28 mouse cellular contexts compared by ENCODE assay signal in the genomic region with DNA sequence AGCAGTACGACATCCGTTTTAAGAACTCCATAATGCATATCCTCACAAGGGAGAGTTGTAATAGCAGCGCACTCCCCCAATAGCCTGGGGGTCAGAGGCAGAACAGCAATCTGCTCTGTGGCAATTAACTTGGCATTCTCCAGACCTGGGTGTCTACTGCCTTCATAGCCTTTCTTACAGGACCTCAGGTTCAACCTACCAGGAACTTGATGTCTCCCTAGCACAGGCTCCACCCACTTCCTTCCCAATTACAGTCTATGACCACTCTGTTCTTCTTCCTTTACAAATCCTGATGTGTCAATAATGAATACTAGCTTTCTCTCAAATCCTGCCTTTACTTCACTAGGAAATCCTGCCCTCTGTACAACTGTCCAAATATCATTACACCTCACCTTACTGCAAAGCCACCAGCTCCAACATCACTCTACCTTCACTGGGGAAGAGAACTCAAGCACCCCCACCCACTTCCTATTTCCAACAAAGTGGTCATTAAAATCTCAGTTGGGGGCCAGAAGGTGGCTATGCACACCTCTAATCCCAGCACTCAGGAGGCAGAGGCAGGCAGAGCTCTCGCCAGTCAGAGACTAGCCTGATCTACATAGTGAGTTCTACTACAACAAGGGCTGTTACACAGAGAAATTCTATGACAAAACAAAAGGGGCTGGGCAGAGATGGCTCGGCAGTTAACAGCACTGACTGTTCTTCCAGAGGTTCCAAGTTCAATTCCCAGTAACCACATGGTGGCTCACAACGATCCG.
A peak's percentile ranks its signal among the peaks of the same experiment; 100 is the strongest.
DNase-seq lines count a peak whose midpoint lies in the region; ATAC-seq and TF ChIP-seq lines count a peak whose summit lies in the region.
"Had no signal": no experiment of that assay in that cellular context is flagged by ENCODE, and none has a peak within 500 bp of the region (broad histone marks: within the 10 kb centered on the region; RNA-seq: fewer than 3 reads in every experiment).

No protein-coding gene starts in this region.

- no peaks in the 10 kb centered on the region for H3K27me3 ChIP-seq in intestine, embryonic 15.5 days (replicated peaks)
- H3K27me3 ChIP-seq in intestine, embryonic 16.5 days (replicated peaks; ENCODE audit: control insufficient read depth, insufficient read depth, low read length), result no peaks in the 10 kb centered on the region
- no peaks in the 10 kb centered on the region for H3K27me3 ChIP-seq in hindbrain, embryonic 11.5 days (ENCODE audit: control insufficient read depth, insufficient read depth, low read length)
- no peaks in the 10 kb centered on the region for H3K27me3 ChIP-seq in thymus, adult 2 months (ENCODE audit: control insufficient read depth, insufficient read depth, low read length)
- H3K27me3 ChIP-seq: CH12.LX; forebrain, embryonic 12.5 days; forebrain, embryonic 15.5 days; heart, embryonic 12.5 days; heart, embryonic 15.5 days; hindbrain, embryonic 15.5 days had no signal

- 0 out of 2 replicates have a peak, but pooled peaks have one; percentile 31 for ATAC-seq in intestine, embryonic 15.5 days
- ATAC-seq in intestine, embryonic 16.5 days, result no peak
- peak; percentile 42 for ATAC-seq in common myeloid progenitor, adult 5-6 weeks (replicated peaks; ENCODE audit: low read depth, poor library complexity, severe bottlenecking)
- peak; percentile 82 for ATAC-seq in granulocyte monocyte progenitor cell, adult 5-6 weeks (replicated peaks; ENCODE audit: poor library complexity, severe bottlenecking)
- peak; percentile 48 for ATAC-seq in megakaryocyte progenitor cell, adult 5-6 weeks (replicated peaks; ENCODE audit: poor library complexity)
- ATAC-seq in hindbrain, embryonic 11.5 days (ENCODE audit: low FRiP score), result no peak
- ATAC-seq: forebrain, embryonic 15.5 days had no signal

- WGBS in intestine, embryonic 15.5 days, result 86% methylated on average over 7 of the region's 7 CpGs
- 88% methylated on average over 7 of the region's 7 CpGs for WGBS in intestine, embryonic 16.5 days
- 90% methylated on average over 7 of the region's 7 CpGs for WGBS in hindbrain, embryonic 11.5 days
- WGBS in thymus, adult 2 months, result 97% methylated on average over 7 of the region's 7 CpGs

- H3K27ac ChIP-seq in intestine, embryonic 15.5 days, result no peak overlapping the region
- H3K27ac ChIP-seq in intestine, embryonic 16.5 days (ENCODE audit: low read length), result no peak overlapping the region
- H3K27ac ChIP-seq in hindbrain, embryonic 11.5 days (ENCODE audit: low read depth, low read length), result no peak overlapping the region
- H3K27ac ChIP-seq in thymus, adult 2 months (ENCODE audit: control insufficient read depth, insufficient read depth, low read length), result no peak overlapping the region
- H3K27ac ChIP-seq: forebrain, embryonic 12.5 days; forebrain, embryonic 15.5 days; heart, embryonic 15.5 days; hindbrain, embryonic 10.5 days; hindbrain, embryonic 15.5 days had no signal

- peaks cover 10% of the 10 kb centered on the region for H3K4me1 ChIP-seq in intestine, embryonic 15.5 days (replicated peaks)
- peaks cover 18% of the 10 kb centered on the region for H3K4me1 ChIP-seq in intestine, embryonic 16.5 days (ENCODE audit: control insufficient read depth, insufficient read depth, low read length)
- 0 out of 2 replicates have a peak, but pooled peaks cover 2% of the 10 kb centered on the region for H3K4me1 ChIP-seq in hindbrain, embryonic 11.5 days (replicated peaks; ENCODE audit: control insufficient read depth, insufficient read depth, low read length)
- H3K4me1 ChIP-seq in thymus, adult 2 months (replicated peaks; ENCODE audit: control insufficient read depth, insufficient read depth, low read length), result peaks cover 11% of the 10 kb centered on the region
- H3K4me1 ChIP-seq: forebrain, embryonic 15.5 days had no signal

- no peak overlapping the region for H3K4me3 ChIP-seq in intestine, embryonic 15.5 days (replicated peaks)
- H3K4me3 ChIP-seq in intestine, embryonic 16.5 days (ENCODE audit: low read length), result no peak overlapping the region
- no peak overlapping the region for H3K4me3 ChIP-seq in hindbrain, embryonic 11.5 days (ENCODE audit: low read depth, low read length)
- H3K4me3 ChIP-seq in thymus, adult 2 months (ENCODE audit: control insufficient read depth, insufficient read depth, low read length), result no peak overlapping the region
- H3K4me3 ChIP-seq: forebrain, embryonic 12.5 days; forebrain, embryonic 15.5 days; gastrocnemius, adult 2 months; heart, embryonic 12.5 days; heart, embryonic 15.5 days; hindbrain, embryonic 10.5 days; hindbrain, embryonic 15.5 days had no signal

- no peaks in the 10 kb centered on the region for H3K36me3 ChIP-seq in intestine, embryonic 15.5 days
- H3K36me3 ChIP-seq in intestine, embryonic 16.5 days (ENCODE audit: control insufficient read depth, insufficient read depth, low read length), result 0 out of 2 replicates have a peak, but pooled peaks cover 2% of the 10 kb centered on the region
- H3K36me3 ChIP-seq in hindbrain, embryonic 11.5 days (ENCODE audit: control insufficient read depth, insufficient read depth, low read length), result no peaks in the 10 kb centered on the region
- H3K36me3 ChIP-seq in thymus, adult 2 months (ENCODE audit: control insufficient read depth, insufficient read depth, low read length), result no peaks in the 10 kb centered on the region
- H3K36me3 ChIP-seq: forebrain, embryonic 15.5 days; heart, embryonic 12.5 days; heart, embryonic 15.5 days; hindbrain, embryonic 15.5 days had no signal

- no peak overlapping the region for H3K9ac ChIP-seq in intestine, embryonic 15.5 days
- H3K9ac ChIP-seq in intestine, embryonic 16.5 days (ENCODE audit: low read depth, low read length), result no peak overlapping the region
- no peak overlapping the region for H3K9ac ChIP-seq in hindbrain, embryonic 11.5 days (ENCODE audit: low read depth, low read length)
- H3K9ac ChIP-seq: forebrain, embryonic 12.5 days; forebrain, embryonic 15.5 days; heart, embryonic 12.5 days; heart, embryonic 15.5 days; hindbrain, embryonic 15.5 days had no signal

- no peak for DNase-seq in hindbrain, embryonic 11.5 days (ENCODE audit: low spot score)
- DNase-seq in thymus, adult 2 months, result no peak
- no peak for DNase-seq in T-cell, adult 2 months (ENCODE audit: low spot score)
- DNase-seq: adrenal gland, adult 2 months; adrenal gland, postnatal 14 days; B cell, adult 2 months; cerebellum, adult 11-12 months; cerebellum, adult 8-10 months; cerebellum, postnatal 10 days; cerebellum, postnatal 36 days; gastrocnemius, adult 2 months; gastrocnemius, postnatal 14 days; heart, adult 18-20 months; heart, postnatal 10 days; heart, postnatal 36 days; kidney, adult 8-10 months had no signal

- no peaks in the 10 kb centered on the region for H3K9me3 ChIP-seq in intestine, embryonic 15.5 days
- H3K9me3 ChIP-seq in intestine, embryonic 16.5 days (ENCODE audit: control insufficient read depth, low read length), result no peaks in the 10 kb centered on the region
- H3K9me3 ChIP-seq in hindbrain, embryonic 11.5 days (ENCODE audit: control insufficient read depth, low read length), result no peaks in the 10 kb centered on the region
- H3K9me3 ChIP-seq: forebrain, embryonic 12.5 days; forebrain, embryonic 15.5 days; heart, embryonic 12.5 days; heart, embryonic 15.5 days; hindbrain, embryonic 10.5 days; hindbrain, embryonic 15.5 days had no signal

- TF ChIP-seq POLR2A in thymus, adult 2 months (IDR thresholded peaks at IDR 0.05; ENCODE audit: control insufficient read depth, extremely low read depth, insufficient read depth, low read length, poor library complexity), result no peak

- no peak overlapping the region for H3K4me2 ChIP-seq in intestine, embryonic 15.5 days (replicated peaks)
- no peak overlapping the region for H3K4me2 ChIP-seq in intestine, embryonic 16.5 days (ENCODE audit: low read depth, low read length)
- no peak overlapping the region for H3K4me2 ChIP-seq in hindbrain, embryonic 11.5 days (replicated peaks; ENCODE audit: low read depth, low read length)
- H3K4me2 ChIP-seq: forebrain, embryonic 12.5 days; forebrain, embryonic 15.5 days; heart, embryonic 12.5 days; heart, embryonic 15.5 days; hindbrain, embryonic 15.5 days had no signal

- no peak for TF ChIP-seq CTCF in thymus, adult 2 months (IDR thresholded peaks at IDR 0.05; ENCODE audit: borderline replicate concordance, control insufficient read depth, extremely low read depth, insufficient read depth, low read length, poor library complexity)

Comparison
In these comparisons a context has a peak if more than half of its experiments do, and no peak if none do; other contexts are left out.
1. ATAC-seq: peak in intestine, embryonic 15.5 days (single experiment), common myeloid progenitor, adult 5-6 weeks (single experiment), granulocyte monocyte progenitor cell, adult 5-6 weeks (single experiment) and megakaryocyte progenitor cell, adult 5-6 weeks (single experiment); none in intestine, embryonic 16.5 days (single experiment) and hindbrain, embryonic 11.5 days (single experiment).